Mouse (Mus musculus) embryonic facial prominence, embryonic 14.5 days (tissue): Measurements from ENCODE around the gene Crtac1. TPM values are rescaled to one million over a fixed set of nuclear protein-coding genes. Genes with fewer than 3 reads are reported as not detected.

Experiments
- ATAC-seq: fragments of 200-750 bp; cut with Nextera tagmentation; 2 replicates; pipeline ENCODE4 v1.8.0; 2017; ENCODE audit warnings: low read depth, moderate number of reproducible peaks, moderate TSS enrichment
- DNase-seq: peaks from one replicate; pipeline ENCODE4 v3.0.0-alpha.2; 2015; ENCODE audit warnings: low spot score
- H3K27ac ChIP-seq: fragments of 300-500 bp; sonication (generic); replicated peaks from 2 replicates; pipeline ENCODE4 v1.5.1; 2014; ENCODE audit warnings: low read depth, mild to moderate bottlenecking, low read length, moderate library complexity
- H3K27me3 ChIP-seq: fragments of 300-500 bp; sonication (generic); replicated peaks from 2 replicates; pipeline ENCODE4 v1.6.1; 2014; ENCODE audit warnings: low read length; ENCODE audit not compliant: control insufficient read depth, insufficient read depth
- H3K36me3 ChIP-seq: fragments of 300-500 bp; sonication (generic); 2 replicates; pipeline ENCODE4 v1.6.1; 2014; ENCODE audit warnings: low read length, mixed read lengths; ENCODE audit not compliant: control insufficient read depth, insufficient read depth
- H3K4me1 ChIP-seq: fragments of 300-500 bp; sonication (generic); 2 replicates; pipeline ENCODE4 v1.6.1; 2014; ENCODE audit warnings: antibody characterized with exemption, low read length; ENCODE audit not compliant: control insufficient read depth, insufficient read depth
- H3K4me2 ChIP-seq: fragments of 300-500 bp; sonication (generic); 2 replicates; pipeline ENCODE4 v1.6.1; 2014; ENCODE audit warnings: low read depth, mild to moderate bottlenecking, low read length, moderate library complexity, mixed read lengths
- H3K4me3 ChIP-seq: fragments of 300-500 bp; sonication (generic); 2 replicates; pipeline ENCODE4 v1.5.1; 2014; ENCODE audit warnings: low read depth, mild to moderate bottlenecking, low read length
- H3K9ac ChIP-seq: fragments of 300-500 bp; sonication (generic); 2 replicates; pipeline ENCODE4 v1.6.1; 2014; ENCODE audit warnings: low read depth, mild to moderate bottlenecking, low read length, moderate library complexity, mixed read lengths
- H3K9me3 ChIP-seq: fragments of 300-500 bp; sonication (generic); 2 replicates; pipeline ENCODE4 v1.6.1; 2016; ENCODE audit warnings: low read length; ENCODE audit not compliant: control insufficient read depth
- WGBS: fragments of 180-500 bp; shearing (Covaris S2); extraction: QIAGEN DNeasy Blood & Tissue Kit; methylation state at CpG from one replicate; pipeline ENCODE4 v1.1.7; 2014; 5-methylcytosine and 5-hydroxymethylcytosine counted together
- polyA plus RNA-seq: library from polyadenylated mRNA; unstranded; fragments of >200 nt; fragmentation: Nextera tagmentation; extraction: Ambion mirVana; gene quantifications from 2 replicates; pipeline ENCODE4 v1.2.1, GENCODE M21; 2014

The Crtac1 gene
- polyA plus RNA-seq, 1 experiment from 2014 or later = 7.6 TPM

DNA sequence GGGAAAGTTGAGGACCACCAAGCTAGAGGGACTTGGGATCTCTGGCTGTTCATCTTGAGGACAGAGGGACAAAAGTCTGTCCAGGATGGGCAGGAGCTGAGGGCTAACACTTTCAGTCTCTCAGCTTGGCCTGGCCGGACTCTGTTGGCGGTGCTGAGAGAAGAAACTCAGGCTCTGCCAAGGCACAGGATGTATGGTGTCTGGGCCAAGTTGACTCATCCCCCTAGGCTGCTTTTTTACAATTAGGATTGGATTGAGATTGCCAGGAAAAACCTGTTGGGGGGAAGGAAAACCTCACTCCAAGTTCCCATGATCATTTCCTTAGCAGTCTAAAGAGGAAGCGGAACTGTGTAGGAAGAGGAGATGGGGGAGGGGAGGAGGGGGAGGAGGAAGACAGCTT lies 173.6 kb downstream of the Crtac1 start:
- ATAC-seq = no peak

DNA sequence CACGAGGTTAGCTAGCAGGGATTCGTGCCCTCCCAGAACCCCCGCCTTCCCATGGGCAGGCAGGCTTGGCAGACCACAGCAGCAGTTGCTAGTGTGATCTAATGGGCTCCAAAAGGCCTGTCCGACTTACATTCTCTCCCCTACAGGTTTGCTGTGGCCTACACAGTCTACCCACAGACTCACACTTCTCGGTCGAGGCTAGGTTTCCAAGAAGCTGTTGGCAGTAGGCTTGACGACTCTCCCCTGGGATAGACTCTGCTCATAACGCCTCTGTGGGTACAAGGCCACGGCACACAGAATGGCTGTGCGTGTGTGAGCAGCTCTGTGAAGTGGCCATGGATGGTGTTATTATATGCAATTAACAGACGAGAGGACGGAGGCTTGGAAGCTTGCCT lies 174.3 kb downstream of the Crtac1 start:
- H3K36me3 ChIP-seq = no peaks in the 10 kb centered on the region
- DNase-seq (no peak), ATAC-seq (no peak)
- peaks cover 21% of the 10 kb centered on the region for H3K27me3 ChIP-seq
- peaks cover 4% of the 10 kb centered on the region; the same call in 1 of the 2 replicates for H3K4me1 ChIP-seq
- no peak overlapping the region for H3K9ac ChIP-seq
- no peak overlapping the region for H3K27ac ChIP-seq
- H3K9me3 ChIP-seq = no peaks in the 10 kb centered on the region
- no peak overlapping the region for H3K4me3 ChIP-seq
- no peak overlapping the region for H3K4me2 ChIP-seq
- WGBS = 85% methylated on average over 12 of the region's 12 CpGs

More for the DNA sequence above, 173.6 kb downstream of the Crtac1 start:
- Histone ChIP-seq H3K27me3 (peaks cover 21% of the 10 kb centered on the region), H3K9me3 (no peaks in the 10 kb centered on the region), H3K9ac (no peak overlapping the region), H3K4me1 (peaks cover 4% of the 10 kb centered on the region; the same call in 1 of the 2 replicates), H3K4me2 (no peak overlapping the region), H3K27ac (no peak overlapping the region), H3K4me3 (no peak overlapping the region), H3K36me3 (no peaks in the 10 kb centered on the region)
- DNase-seq = no peak
- WGBS = 78% methylated on average over 3 of the region's 3 CpGs

DNA sequence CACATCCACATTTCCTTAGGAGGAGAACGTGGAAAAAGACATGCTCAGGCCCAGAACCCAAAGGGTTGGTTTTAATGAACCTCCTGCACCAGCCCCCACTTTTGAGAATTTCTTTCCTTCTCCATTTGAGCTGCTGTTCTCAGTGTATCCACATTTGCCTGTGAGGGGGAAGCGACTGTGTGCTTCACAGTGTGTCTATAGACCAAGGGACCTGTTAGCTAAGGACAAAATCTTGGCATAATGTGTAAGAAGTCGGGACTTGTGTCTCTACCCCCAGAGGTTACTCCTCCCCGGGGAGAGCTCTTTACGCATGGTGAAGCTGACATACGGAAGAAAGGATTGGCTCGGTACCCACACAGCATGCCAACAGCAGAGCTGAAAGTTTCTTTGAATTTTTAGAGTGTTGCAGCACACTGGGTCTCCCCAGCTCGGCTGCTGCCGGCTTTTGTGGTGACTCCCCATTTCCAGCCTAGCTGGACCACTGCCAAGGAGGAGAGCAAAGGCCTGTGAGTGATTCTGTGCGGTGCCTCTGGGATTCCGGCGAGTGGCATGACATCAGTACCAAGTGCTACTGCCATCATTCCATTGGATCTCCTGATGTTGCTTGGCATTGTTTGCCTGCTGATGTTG lies 174.9 kb downstream of the Crtac1 start:
- peaks cover 21% of the 10 kb centered on the region for H3K27me3 ChIP-seq
- ATAC-seq = no peak
- no peak overlapping the region for H3K9ac ChIP-seq
- no peaks in the 10 kb centered on the region for H3K36me3 ChIP-seq
- H3K9me3 ChIP-seq = no peaks in the 10 kb centered on the region
- peaks cover 4% of the 10 kb centered on the region; the same call in 1 of the 2 replicates for H3K4me1 ChIP-seq
- DNase-seq = no peak
- H3K4me3 ChIP-seq = no peak overlapping the region
- no peak overlapping the region for H3K4me2 ChIP-seq
- H3K27ac ChIP-seq = no peak overlapping the region
- WGBS = 83% methylated on average over 12 of the region's 12 CpGs

DNA sequence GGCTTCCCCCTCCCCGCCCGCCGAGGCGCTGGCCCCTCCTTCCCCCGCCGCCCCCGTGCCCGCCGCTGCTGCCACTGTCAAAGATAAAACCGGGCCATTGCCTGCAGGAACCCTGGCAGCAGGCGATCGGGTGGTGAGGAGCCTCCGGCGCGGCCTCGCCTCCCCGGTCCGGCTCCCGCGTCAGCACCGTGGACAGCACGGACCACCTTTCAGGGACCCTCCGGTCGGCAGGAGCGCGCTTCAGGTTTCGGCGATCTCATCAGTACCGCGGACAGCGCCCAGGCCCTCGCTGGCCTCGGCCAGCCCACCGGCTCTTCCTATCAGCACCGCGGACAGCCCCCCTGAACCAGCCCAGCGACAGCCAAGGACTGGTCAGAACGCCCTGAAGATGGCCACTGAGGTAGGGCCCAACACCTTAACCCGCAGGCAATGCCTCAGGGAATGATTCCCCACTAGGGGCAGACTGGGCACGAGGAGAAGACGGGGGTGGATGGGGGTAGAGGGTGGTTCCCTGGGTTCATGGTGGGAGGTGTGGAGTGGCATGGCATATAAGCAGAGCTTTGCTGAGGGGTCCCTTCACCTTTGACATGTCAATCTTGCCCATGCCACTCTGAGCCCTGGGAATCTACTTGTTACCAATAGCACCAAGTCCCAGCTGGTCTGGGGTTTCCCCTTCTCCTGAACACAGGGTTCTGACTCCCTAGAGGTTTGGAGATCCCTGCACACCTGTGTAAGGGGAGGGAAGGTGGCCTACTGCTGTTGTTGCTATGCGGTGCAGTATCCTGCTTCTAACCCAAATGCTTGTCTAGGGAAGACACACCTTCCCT lies 175.6 kb downstream of the Crtac1 start:
- peak; percentile 92 for ATAC-seq
- Histone ChIP-seq H3K27me3 (peaks cover 21% of the 10 kb centered on the region), H3K4me3 (peak overlapping the region; percentile 34), H3K4me2 (peak overlapping the region; percentile 63), H3K9ac (peak overlapping the region; percentile 25; the same call in 1 of the 2 replicates), H3K9me3 (no peaks in the 10 kb centered on the region), H3K27ac (no peak overlapping the region), H3K36me3 (no peaks in the 10 kb centered on the region), H3K4me1 (peaks cover 4% of the 10 kb centered on the region; the same call in 1 of the 2 replicates)
- peak; percentile 95 for DNase-seq
- WGBS = 4% methylated on average over 32 of the region's 42 CpGs

DNA sequence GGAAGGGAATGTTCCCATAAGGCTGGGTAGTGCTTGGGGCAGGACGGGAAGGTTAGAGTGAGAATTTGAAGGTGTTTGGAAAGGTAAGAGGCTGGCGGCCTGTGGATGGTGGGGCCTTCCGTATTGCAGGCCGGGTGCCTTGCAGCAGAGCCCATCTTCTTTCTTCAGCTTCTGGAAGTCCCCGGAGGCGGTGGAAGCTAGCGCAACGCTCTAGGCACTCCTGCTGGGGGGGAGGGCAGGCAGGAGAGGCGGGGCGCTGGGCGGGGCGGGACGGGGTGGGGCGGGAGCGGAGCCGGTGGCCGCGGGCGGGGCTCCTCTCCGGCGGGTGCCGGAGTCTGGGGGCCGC lies 176.2 kb downstream of the Crtac1 start:
- Histone ChIP-seq H3K9ac (0 out of 2 replicates have a peak overlapping the region, but pooled peaks have one; percentile 25), H3K9me3 (no peaks in the 10 kb centered on the region), H3K36me3 (no peaks in the 10 kb centered on the region), H3K27me3 (peaks cover 21% of the 10 kb centered on the region), H3K4me2 (peak overlapping the region; percentile 63), H3K4me1 (peaks cover 4% of the 10 kb centered on the region; the same call in 1 of the 2 replicates), H3K27ac (no peak overlapping the region), H3K4me3 (peak overlapping the region; percentile 34)
- ATAC-seq = peak; percentile 65
- no peak for DNase-seq
- under 1% methylated on average over 10 of the region's 23 CpGs for WGBS

DNA sequence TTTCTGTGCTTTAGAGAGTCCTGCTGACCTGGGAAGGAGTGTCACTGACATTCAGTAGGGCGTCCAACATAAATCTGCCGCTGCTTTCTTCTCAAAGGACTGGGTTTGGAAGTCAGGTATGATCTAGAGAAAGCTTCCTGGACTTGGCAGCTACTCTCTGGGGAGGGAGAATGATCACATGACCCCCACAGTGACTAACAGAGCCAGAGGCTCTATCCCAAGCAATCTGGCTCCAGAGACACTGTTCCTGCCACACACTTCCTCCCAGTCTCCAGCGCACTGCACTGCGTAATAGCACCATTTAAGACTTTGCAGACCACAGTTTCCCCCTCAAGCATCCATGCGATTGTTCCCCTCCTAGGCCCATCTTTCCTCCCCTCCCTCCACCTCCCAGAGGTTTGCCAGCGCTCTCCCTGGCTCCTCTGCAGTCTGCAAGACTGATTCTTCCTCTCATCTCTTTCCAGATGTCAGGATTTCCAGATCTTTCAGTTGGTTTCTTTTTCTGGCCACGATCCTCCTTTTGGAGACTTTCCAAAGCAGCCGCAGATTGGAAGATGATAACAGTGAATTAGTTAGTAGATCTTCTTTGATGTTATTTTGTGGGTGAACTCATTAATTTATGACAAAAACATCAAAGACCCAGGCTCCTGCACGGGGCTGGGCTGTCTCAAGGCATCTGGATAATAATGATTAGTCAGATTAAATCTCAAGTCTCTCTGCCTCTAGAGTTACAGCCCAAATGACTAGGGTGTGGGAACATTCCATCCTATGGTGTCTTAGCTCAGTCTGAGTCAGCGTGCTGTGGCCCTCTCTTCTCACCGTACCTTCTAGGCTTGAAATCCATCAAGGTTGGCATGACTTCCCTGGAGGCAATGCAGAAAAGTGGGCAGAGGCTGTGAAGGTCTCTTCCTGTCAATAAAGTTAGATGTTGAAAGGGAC lies 181.3 kb downstream of the Crtac1 start:
- no peak; the same call in 1 of the 2 replicates for ATAC-seq
- Histone ChIP-seq H3K4me3 (no peak overlapping the region), H3K4me1 (no peaks in the 10 kb centered on the region; the same call in 1 of the 2 replicates), H3K36me3 (no peaks in the 10 kb centered on the region), H3K27ac (no peak overlapping the region), H3K9ac (no peak overlapping the region), H3K9me3 (no peaks in the 10 kb centered on the region), H3K27me3 (peaks cover 15% of the 10 kb centered on the region), H3K4me2 (no peak overlapping the region)
- WGBS = 55% methylated on average over 11 of the region's 11 CpGs
- no peak for DNase-seq

DNA sequence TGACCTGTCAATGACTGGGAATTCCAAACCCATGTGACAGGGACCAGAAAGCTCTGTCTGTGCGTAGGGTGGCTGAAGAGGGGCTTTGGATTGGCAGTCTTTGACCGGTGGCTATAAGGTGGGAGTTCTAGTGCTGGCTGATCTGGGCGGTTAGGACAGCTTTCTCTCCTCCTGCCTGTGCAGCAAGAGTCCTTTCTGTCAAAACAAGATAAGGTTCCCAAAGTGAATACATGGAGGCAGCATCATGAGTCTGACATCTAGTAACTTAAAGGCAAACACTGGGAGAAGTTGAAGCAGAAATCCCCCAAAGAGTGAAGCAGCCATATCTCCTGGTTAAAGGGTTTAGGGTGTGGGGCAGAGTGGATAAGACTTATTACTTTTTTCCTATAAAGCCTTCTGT lies 184.1 kb downstream of the Crtac1 start, which contains the start of gene Golga7b:
TSS of gene Golga7b (plus strand) at position 56 of the 400 bp plus-strand sequence.
- H3K4me1 ChIP-seq = no peaks in the 10 kb centered on the region
- no peak within 1 kb of the TSS for H3K27ac ChIP-seq
- no peaks in the 10 kb centered on the region for H3K36me3 ChIP-seq
- ATAC-seq (no peak), DNase-seq (no peak)
- H3K9ac ChIP-seq = no peak within 1 kb of the TSS
- no peaks in the 10 kb centered on the region for H3K27me3 ChIP-seq
- H3K9me3 ChIP-seq = no peaks in the 10 kb centered on the region
- WGBS = 77% methylated on average over 3 of the region's 3 CpGs
- H3K4me2 ChIP-seq = no peak within 1 kb of the TSS
- H3K4me3 ChIP-seq = no peak within 1 kb of the TSS

DNA sequence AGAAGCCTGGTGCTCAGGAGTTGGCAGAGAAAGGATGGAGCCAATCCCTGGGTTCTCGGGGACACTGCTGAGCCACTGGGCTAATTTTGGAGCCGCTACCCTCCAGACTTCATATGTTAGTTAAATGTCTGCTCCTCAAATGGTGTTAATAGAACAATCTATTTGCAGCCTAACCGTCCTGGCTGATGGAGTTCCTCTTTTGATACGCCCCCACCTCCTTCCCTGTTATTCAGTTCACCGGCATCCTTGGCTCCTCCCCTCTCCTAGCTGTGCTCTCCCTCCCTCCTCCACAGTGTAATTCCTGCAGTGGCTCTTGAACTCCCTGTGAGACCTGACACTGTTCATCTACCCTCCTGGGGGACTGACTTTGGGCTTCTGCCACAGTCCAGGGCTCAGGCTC lies 185.0 kb downstream of the Crtac1 start:
- Histone ChIP-seq H3K27me3 (no peaks in the 10 kb centered on the region), H3K4me2 (no peak overlapping the region), H3K9ac (no peak overlapping the region), H3K36me3 (no peaks in the 10 kb centered on the region), H3K4me3 (no peak overlapping the region), H3K4me1 (no peaks in the 10 kb centered on the region), H3K9me3 (no peaks in the 10 kb centered on the region), H3K27ac (no peak overlapping the region)
- ATAC-seq (no peak), DNase-seq (no peak)
- WGBS = 51% methylated on average over 5 of the region's 5 CpGs
